Mouse (Mus musculus) retina, postnatal 7 days (tissue): ENCODE data around the gene Synpo2.

Experiments
- DNase-seq: peaks from one replicate; pipeline ENCODE4 v3.0.0-alpha.2; 2012; ENCODE audit warnings: low read depth, low spot score

The Synpo2 gene

DNA sequence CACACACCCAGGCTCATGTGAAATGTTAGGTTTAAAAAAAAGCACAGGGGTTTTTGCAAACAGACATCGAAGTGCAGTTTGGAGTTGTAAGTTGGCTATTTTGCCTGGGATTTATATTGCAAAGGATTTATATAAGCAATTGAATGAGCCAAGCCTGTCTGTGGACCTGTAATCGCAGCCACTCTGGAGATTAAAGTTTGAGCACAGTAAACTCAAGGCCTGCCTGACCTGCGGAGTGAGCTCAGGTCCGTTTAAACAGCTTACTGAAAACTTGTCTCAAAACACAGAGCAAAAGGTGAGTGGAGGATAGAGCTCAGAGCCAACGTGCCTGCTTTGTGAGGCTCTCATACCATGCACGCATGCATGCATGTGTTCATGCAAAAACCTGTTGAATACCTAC, 30.9 kb downstream of the Synpo2 start:
- no peak for DNase-seq

- no peak for DNase-seq
Observed at GRCm38 (mm10) chr3:123204658-123205057, 31.3 kb downstream of the Synpo2 start.

DNA sequence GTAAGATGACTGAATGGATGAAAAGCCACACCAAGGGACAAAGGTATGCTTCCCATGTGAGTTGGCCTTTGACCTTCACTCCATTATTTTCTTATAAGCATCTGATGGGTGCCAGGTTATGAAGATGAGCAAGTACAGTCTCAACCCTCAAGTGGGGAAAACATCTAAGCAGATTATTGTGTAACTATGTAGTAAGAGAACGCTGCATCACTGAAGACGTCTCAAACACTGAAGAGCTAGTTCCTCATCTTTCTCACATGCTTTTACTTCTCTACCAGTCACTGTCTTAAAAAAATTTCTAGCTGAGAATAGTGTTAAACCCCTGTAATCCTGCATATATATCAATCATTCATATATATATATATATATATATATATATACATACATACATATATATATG, 34.2 kb downstream of the Synpo2 start:
- DNase-seq, result no peak

- no peak for DNase-seq
Observed at GRCm38 (mm10) chr3:123193740-123194139, 42.2 kb downstream of the Synpo2 start.

DNA sequence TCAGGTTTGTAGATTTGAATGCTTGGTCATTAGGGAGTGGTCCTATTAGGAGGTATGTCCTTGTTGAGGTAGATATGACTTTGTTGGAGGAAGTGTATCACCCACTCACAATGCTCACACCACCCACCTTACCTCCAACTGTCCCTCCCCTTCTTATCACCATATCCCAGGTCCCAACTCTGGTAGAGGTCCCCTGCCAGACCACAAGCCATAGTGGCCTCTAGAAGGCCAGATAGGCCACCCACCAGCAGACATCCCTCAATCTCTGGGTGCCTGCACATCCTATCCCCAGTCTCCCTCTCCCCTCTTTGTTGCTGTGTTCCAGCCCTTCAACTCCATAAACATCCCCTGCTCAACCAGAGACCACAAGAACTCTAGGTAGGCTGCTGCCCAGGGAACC, 44.3 kb downstream of the Synpo2 start:
- DNase-seq, result no peak

GRCm38 (mm10) chr3:123190329-123190728, 45.6 kb downstream of the Synpo2 start:
- no peak for DNase-seq

DNA sequence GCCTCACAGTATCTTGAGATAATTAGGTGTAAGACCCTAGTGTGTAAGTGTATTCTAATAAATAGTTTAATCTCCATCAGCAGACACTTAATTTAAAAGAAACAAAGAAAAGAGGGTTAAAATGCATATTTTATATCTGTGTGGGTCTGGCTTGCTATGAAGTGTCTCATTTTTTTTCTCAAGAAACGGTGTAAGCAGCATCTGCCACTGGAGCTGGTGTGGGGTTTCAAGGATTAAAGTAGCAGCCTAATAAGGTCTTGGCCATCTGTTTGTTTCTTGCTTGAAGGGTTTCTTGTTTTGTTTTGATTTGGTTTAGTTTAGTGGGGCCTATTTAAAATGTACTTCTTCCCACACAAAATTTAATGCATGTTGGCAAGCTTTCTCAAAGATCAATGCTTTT, 46.1 kb downstream of the Synpo2 start:
- no peak for DNase-seq

- no peak for DNase-seq
Observed at GRCm38 (mm10) chr3:123188616-123189230, 47.2 kb downstream of the Synpo2 start.

DNA sequence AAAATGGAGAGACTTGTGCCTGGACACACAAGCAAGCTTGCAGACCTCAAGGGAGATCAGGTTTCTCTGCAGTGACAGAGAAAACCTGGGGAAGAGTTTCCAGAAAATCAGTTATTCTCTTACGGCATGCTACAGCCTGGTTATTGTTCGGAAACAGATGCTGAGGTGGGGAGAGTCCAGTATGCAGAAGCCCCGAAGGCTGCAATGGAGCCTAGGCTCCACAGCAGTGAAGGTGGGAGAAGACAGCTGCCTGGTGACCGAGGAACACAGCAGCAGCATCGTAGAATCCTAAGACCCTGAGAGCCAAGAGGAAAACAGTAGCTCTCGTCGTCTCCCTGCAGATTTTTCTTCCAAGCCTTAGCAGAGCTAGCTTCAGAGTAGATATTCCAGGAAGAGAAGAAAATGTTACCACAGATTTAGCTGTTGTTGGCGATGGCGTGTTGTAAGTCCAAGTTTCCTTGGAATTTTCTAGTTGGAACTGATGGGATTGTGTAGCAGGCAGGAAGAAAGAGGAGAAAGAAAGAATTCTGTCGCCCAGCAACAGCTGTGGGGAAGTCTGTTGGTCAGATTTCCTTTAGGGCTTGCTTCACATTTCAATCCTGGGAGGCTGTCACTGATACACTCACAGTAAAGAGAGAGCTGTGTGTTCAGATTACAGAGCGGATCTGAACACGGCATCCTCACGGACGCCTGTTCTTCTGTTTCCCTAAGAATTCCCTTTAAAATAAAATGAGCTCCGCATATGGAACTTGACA, 48.4 kb downstream of the Synpo2 start:
- DNase-seq, result no peak

GRCm38 (mm10) chr3:123185238-123185925, 50.6 kb downstream of the Synpo2 start:
- DNase-seq, result no peak

GRCm38 (mm10) chr3:123184281-123184680, 51.7 kb downstream of the Synpo2 start:
- DNase-seq, result no peak

GRCm38 (mm10) chr3:123179508-123179907, 56.4 kb downstream of the Synpo2 start:
- no peak for DNase-seq

DNA sequence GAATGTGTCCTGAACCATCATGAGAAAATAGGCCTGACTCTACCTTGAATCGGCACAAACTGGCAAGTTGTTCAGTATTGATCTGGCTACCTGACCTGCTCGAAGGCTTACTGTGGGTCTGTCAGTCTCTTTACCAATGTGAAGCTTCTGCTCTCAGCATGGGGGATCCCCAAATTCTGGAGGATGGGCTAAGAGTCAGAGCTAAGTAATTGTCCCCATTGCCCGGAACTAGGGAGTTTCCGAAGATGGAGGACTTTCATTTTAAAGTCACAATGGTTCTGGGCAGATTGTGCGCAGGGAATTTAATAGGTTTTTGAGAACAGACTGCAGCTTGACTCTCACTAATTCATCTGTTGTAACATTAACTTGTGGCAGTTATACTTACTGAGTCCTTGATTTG, 56.9 kb downstream of the Synpo2 start:
- no peak for DNase-seq

DNA sequence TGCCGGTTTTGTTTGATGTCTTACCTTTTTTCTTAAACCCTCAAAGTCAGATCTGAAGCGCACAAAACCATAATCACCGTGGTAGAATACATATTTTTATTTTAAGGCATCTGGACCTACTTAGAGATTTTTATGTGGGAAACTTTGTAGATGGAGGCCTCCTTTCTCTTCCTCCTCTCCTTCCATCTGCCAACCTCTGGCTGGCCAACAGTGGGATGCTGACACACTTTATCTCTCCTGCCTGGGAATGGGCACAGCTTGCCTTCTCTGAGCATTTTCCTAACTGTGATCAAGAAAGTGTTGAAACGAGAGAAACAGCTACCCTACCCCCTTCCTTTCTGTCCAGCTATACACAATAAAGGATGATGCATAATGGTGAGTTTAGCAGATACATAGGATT, 57.5 kb downstream of the Synpo2 start:
- no peak for DNase-seq

DNA sequence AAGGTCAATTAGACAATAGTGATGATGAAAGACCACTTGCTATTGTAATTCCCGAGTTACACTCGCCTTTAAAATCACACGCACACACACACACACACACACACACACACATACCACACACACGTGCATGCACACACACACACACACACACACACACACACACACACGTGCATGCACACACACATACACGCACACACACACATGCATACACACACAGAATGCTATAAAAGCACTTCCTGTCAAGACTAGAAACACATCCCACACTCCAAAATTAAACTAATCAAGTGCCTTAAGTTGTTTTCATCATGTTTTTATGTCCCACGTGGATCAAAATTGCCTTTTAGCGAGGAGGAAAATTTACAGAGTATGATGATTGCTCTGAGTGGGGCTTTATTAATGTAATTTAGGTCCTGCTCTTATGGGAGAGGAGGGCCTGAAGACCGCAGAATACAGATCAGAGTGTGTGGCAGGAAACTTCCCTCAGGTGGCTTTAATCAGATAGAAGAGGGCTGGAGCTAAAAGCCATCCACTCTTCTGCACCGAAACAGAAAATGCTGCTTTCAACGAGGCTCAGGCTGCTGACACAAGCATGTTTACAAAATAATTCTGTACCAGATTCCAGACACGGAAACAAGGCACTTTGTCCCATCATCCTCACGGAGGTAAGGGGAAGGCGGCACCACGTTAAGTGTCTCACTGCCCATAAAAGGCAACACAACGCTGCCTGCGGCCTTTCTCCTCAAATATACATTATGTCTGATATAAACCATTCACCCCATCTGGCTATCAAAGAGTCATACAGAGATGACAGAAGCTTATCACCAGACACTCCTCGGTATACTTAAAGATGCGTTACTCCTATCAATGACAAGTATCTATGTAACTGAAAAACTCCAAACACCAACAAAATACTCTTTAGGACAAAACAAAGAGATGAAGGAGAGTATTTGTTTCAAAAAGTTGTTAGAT, 59.3 kb downstream of the Synpo2 start:
- no peak for DNase-seq

- no peak for DNase-seq
Observed at GRCm38 (mm10) chr3:123175142-123175541, 60.8 kb downstream of the Synpo2 start.

- DNase-seq, result no peak
Observed at GRCm38 (mm10) chr3:123174379-123174697, 61.6 kb downstream of the Synpo2 start.

GRCm38 (mm10) chr3:123173553-123174378, 62.2 kb downstream of the Synpo2 start:
- no peak for DNase-seq

- DNase-seq, result no peak
Observed at GRCm38 (mm10) chr3:123172151-123172550, 63.8 kb downstream of the Synpo2 start.

DNA sequence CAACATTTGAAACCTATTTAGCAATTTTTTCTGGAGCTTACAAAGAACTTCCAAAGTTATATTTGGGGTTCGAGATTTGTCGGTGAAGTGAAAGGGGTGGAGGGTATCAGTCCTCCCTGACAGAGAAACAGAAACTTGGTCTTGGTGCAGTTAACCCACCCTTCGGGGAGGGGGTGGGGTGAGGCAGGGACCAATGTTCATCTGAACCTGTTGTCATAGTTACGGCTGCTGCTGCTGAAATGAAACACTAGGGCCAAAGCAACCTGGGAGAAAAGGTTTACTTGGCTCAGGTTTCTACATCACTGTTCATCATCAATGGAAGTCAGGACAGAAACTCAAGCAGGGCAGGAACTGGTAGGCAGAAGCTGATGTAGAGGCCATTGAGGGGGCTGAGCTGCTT, 66.6 kb downstream of the Synpo2 start:
- no peak for DNase-seq

GRCm38 (mm10) chr3:123168815-123169214, 67.1 kb downstream of the Synpo2 start:
- peak; percentile 58 for DNase-seq
